Mouse (Mus musculus) bone marrow macrophage, adult 2 months (primary cell): Measurements from ENCODE around the gene Sh3gl1.

Experiments
- CTCF ChIP-seq: IDR thresholded peaks from 2 replicates; pipeline ENCODE4 v1.5.1; 2012; ENCODE audit warnings: low read depth, mild to moderate bottlenecking, low read length, moderate library complexity
- POLR2A ChIP-seq: IDR thresholded peaks from 2 replicates; pipeline ENCODE4 v1.6.1; 2012; ENCODE audit warnings: mild to moderate bottlenecking, low read depth, low read length, borderline replicate concordance

- TF ChIP-seq POLR2A (no peak), CTCF (no peak)
Observed at GRCm38 (mm10) chr17:55967186-55967585, 69.2 kb downstream of the Sh3gl1 start.
